Mouse (Mus musculus) limb, embryonic 14.5 days (tissue): ENCODE data around the gene C2cd4c. TPM values are rescaled to one million over a fixed set of nuclear protein-coding genes. Genes with fewer than 3 reads are reported as not detected.

Experiments
- ATAC-seq: fragments of 200-750 bp; cut with Nextera tagmentation; 2 replicates; pipeline ENCODE4 v1.8.0; 2017; ENCODE audit warnings: low read depth, moderate number of reproducible peaks, moderate TSS enrichment; ENCODE audit not compliant: low FRiP score
- DNase-seq: peaks from one replicate; pipeline ENCODE4 v3.0.0-alpha.2; 2015; ENCODE audit warnings: low spot score
- H3K27ac ChIP-seq: fragments of 300-500 bp; sonication (generic); replicated peaks from 2 replicates; pipeline ENCODE4 v1.5.1; 2014; ENCODE audit warnings: low read depth, mild to moderate bottlenecking, low read length, moderate library complexity, mixed read lengths
- H3K27me3 ChIP-seq: fragments of 300-500 bp; sonication (generic); 2 replicates; pipeline ENCODE4 v1.6.1; 2014; ENCODE audit warnings: low read length, mixed read lengths; ENCODE audit not compliant: control insufficient read depth, insufficient read depth
- H3K36me3 ChIP-seq: fragments of 300-500 bp; sonication (generic); 2 replicates; pipeline ENCODE4 v1.6.1; 2014; ENCODE audit warnings: mild to moderate bottlenecking, low read length, moderate library complexity, mixed read lengths; ENCODE audit not compliant: control insufficient read depth, insufficient read depth
- H3K4me1 ChIP-seq: fragments of 300-500 bp; sonication (generic); 2 replicates; pipeline ENCODE4 v1.6.1; 2014; ENCODE audit warnings: antibody characterized with exemption, low read length, mixed read lengths; ENCODE audit not compliant: control insufficient read depth, insufficient read depth
- H3K4me2 ChIP-seq: fragments of 300-500 bp; sonication (generic); replicated peaks from 2 replicates; pipeline ENCODE4 v1.6.1; 2014; ENCODE audit warnings: low read depth, mild to moderate bottlenecking, low read length, moderate library complexity; ENCODE audit not compliant: severe bottlenecking
- H3K4me3 ChIP-seq: fragments of 300-500 bp; sonication (generic); replicated peaks from 2 replicates; pipeline ENCODE4 v1.5.1; 2014; ENCODE audit warnings: low read length
- H3K9ac ChIP-seq: fragments of 300-500 bp; sonication (generic); 2 replicates; pipeline ENCODE4 v1.6.1; 2014; ENCODE audit warnings: mild to moderate bottlenecking, low read depth, low read length, moderate library complexity; ENCODE audit not compliant: severe bottlenecking
- H3K9me3 ChIP-seq: fragments of 300-500 bp; sonication (generic); 2 replicates; pipeline ENCODE4 v1.6.1; 2016; ENCODE audit warnings: low read length; ENCODE audit not compliant: control insufficient read depth
- POLR2A ChIP-seq: fragments of 200-500 bp; IDR thresholded peaks from 2 replicates; pipeline ENCODE4 v1.8.0; 2012; ENCODE audit warnings: inconsistent platforms, mild to moderate bottlenecking, moderate library complexity, borderline replicate concordance; ENCODE audit not compliant: insufficient read depth, insufficient read length; ENCODE audit errors: extremely low read depth
- WGBS: fragments of 180-500 bp; shearing (Covaris S2); extraction: QIAGEN DNeasy Blood & Tissue Kit; methylation state at CpG from one replicate; pipeline ENCODE4 v1.1.7; 2014; 5-methylcytosine and 5-hydroxymethylcytosine counted together
- polyA plus RNA-seq, 2 experiments: library from polyadenylated mRNA; depleted of rRNA in 1 of 2; stranded (reverse) in 1 of 2; unstranded in 1 of 2; fragments of >200 nt; fragmentation: Nextera tagmentation in 1 of 2; extraction: Ambion mirVana in 1 of 2; gene quantifications; 2 replicates each; pipeline versions ENCODE4 v1.2.1 to v1.2.3; 2012 to 2014

The C2cd4c gene
- polyA plus RNA-seq, 2 experiments: 1.0 TPM; not detected in 1

DNA sequence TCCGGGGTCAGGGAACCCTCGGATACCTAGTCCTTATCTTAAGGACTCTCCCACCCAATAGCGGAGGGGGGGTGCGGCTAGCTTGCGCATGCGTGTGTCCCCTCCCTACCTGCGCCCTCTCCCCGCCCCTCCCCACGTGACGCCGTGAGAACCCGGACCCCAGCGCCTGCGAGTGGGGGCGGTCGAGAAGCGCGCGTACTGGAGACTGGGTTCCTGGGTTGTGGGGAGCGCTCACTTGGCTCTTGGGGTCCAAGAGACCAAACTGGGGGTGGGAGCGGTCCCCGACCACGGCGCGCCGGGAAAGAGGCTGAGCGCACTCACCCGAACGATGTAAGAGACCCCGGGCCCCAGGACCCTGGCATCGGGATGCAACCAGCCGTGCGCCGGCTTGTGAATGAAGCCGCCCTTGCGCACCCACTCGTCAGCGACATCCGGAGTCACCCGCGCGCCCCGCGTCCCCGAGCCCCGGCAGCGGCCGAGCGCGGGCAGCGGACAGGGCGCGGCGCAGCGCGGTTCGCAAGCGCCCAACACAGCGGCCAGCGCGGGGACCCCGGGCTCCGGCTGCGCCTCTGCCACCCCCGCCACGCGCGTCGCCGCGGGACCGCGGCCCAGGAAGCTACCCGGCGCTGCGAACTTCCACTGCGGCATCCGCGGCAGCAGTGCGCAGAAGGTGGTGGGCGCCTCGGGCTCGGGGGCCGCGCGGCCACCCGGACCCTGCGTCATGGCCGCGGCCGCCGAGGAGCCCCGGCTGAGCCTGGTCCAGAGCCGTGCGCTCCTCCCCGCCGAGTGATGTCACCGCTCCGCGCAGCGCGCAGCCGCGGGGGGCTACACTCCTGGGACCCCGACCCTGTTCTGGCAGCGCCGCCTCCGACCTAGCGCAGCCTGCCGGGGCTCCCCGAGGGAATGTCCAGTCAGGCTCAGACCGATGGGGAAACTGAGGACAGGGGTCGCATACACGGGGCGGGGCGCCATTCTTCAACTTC is 23.6 kb upstream of the C2cd4c start, which contains the start of gene Shc2:
Gene Shc2, minus strand, starts transcription at position 791 of the 983 bp plus-strand sequence.
- 0 out of 2 replicates have a peak, but pooled peaks have one; percentile 23 for TF ChIP-seq POLR2A
- peak within 1 kb of the TSS; percentile 94 for H3K4me2 ChIP-seq
- peak within 1 kb of the TSS; percentile 58; the same call in 1 of the 2 replicates for H3K27ac ChIP-seq
- H3K9me3 ChIP-seq: no peaks in the 10 kb centered on the region
- peaks cover 9% of the 10 kb centered on the region for H3K4me1 ChIP-seq
- H3K27me3 ChIP-seq: peaks cover 17% of the 10 kb centered on the region; the same call in 1 of the 2 replicates
- peak within 1 kb of the TSS; percentile 74 for H3K4me3 ChIP-seq
- no peaks in the 10 kb centered on the region for H3K36me3 ChIP-seq
- WGBS: 2% methylated on average over 39 of the region's 116 CpGs
- peak within 1 kb of the TSS; percentile 86 for H3K9ac ChIP-seq
- DNase-seq (peak; percentile 55), ATAC-seq (peak; percentile 82)

DNA sequence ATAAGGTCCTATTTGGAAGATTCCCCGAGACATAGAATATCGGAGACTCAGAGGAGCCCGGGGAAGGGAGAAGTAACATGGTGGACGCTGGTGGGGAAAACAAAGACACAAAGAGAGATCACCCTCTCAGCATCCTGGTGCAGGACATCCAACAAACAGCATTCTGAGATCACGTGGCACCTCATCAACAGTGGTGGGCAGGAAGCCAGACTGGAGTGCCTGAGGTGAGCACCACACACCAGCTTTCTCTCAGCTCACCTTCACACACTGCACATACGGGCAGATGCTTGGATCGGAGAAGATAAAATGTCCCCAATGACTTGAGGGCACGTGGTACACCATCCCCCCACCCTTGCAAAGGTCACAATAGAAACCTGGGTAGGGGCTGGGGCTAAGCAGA is 22.5 kb upstream of the C2cd4c start:
- Histone ChIP-seq H3K4me2 (peak overlapping the region; percentile 94; the same call in 1 of the 2 replicates), H3K9me3 (no peaks in the 10 kb centered on the region), H3K4me3 (no peak overlapping the region), H3K27me3 (peaks cover 17% of the 10 kb centered on the region; the same call in 1 of the 2 replicates), H3K9ac (0 out of 2 replicates have a peak overlapping the region, but pooled peaks have one; percentile 86), H3K4me1 (peaks cover 9% of the 10 kb centered on the region), H3K27ac (no peak overlapping the region), H3K36me3 (no peaks in the 10 kb centered on the region)
- WGBS: 86% methylated on average over 8 of the region's 8 CpGs
- TF ChIP-seq POLR2A: no peak
- ATAC-seq: no peak
- DNase-seq: no peak

DNA sequence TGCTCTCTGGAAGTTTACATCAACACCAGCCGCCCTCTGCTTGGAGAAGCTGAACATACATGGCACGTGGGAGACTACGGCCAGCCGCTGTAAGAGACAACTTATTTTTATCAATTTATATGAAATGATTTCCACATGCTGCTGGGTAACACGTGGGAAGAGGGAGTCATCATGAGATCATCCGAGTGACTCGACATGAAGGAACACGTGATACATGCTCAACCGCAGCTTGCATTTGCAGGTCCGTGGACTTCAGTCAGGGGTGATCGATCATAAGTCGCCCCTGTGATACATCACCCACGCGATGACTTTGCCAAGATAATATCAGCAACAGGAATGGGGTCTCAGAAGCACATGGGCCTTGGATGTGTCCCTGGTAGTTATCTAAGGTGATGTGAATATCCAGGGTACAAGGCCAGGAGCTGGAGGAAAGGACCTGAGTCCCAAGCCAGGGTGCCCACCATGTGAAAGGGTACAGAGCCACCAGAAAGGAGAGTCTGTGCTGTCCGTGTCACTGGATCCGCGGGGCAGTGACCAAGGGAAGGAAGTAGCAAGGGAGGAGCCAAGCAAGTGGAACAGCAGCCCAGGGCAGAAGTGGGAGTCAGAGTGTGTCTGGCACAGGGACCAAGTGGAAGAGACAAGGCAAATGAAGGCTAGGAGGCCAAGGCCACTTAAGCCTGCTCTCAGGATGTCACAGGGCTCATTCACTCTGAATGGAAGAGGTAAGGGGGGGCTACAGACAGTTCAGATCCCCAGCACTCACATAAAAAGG is 19.4 kb upstream of the C2cd4c start:
- Histone ChIP-seq H3K4me1 (peaks cover 3% of the 10 kb centered on the region; the same call in 1 of the 2 replicates), H3K27me3 (no peaks in the 10 kb centered on the region), H3K27ac (no peak overlapping the region), H3K36me3 (no peaks in the 10 kb centered on the region), H3K4me2 (no peak overlapping the region), H3K9me3 (no peaks in the 10 kb centered on the region), H3K9ac (no peak overlapping the region), H3K4me3 (no peak overlapping the region)
- TF ChIP-seq POLR2A: no peak
- 90% methylated on average over 17 of the region's 17 CpGs for WGBS
- ATAC-seq (no peak), DNase-seq (no peak)

DNA sequence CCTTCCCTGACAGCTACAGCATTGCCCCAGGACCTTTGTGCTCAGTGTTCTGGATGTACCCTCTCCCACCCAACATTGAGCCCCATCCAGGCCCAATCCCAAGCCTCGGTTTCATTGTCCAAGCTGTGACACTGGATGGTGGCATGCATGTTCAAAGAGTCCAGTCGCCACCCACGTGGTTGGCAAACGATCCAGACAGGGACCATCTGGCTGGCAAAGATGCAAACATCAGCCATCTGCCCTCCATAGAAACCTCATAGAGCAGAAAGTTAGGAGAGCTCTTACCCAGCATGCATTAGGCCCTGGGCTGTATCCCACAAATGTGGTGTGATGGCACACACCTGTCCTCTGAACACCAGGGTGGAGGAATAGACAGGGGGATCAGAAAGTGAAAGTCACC is 17.6 kb upstream of the C2cd4c start:
- no peaks in the 10 kb centered on the region for H3K36me3 ChIP-seq
- TF ChIP-seq POLR2A: no peak

DNA sequence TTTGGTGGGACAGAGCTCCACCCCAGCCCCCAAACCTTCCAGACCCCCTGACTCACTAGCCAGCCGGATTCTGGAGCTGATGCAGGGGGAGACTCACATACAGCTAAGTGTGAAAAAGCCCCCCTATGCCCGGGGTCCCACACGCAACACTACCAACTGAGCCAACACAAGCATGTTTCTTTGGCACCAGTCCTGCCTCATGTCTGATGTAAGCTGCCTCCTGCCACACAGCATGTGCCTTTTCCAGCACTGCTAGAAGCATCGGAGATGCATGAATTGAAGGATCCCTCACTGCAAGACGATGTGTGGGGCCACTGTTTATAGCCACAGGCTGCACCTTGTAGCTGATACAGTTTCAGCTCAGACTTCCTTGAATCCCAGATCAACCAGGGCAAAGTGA is 14.6 kb upstream of the C2cd4c start:
- TF ChIP-seq POLR2A: no peak
- no peak overlapping the region for H3K27ac ChIP-seq
- H3K4me1 ChIP-seq: no peaks in the 10 kb centered on the region
- no peaks in the 10 kb centered on the region for H3K36me3 ChIP-seq
- H3K9me3 ChIP-seq: no peaks in the 10 kb centered on the region
- no peaks in the 10 kb centered on the region for H3K27me3 ChIP-seq
- no peak overlapping the region for H3K4me3 ChIP-seq
- 72% methylated on average over 5 of the region's 5 CpGs for WGBS
- no peak overlapping the region for H3K9ac ChIP-seq
- ATAC-seq: no peak
- no peak overlapping the region for H3K4me2 ChIP-seq
- DNase-seq: no peak

More for the DNA sequence above, 17.6 kb upstream of the C2cd4c start:
- no peak overlapping the region for H3K4me2 ChIP-seq
- H3K4me1 ChIP-seq: no peaks in the 10 kb centered on the region
- no peaks in the 10 kb centered on the region for H3K9me3 ChIP-seq
- no peak overlapping the region; the same call in 1 of the 2 replicates for H3K9ac ChIP-seq
- H3K27ac ChIP-seq: no peak overlapping the region
- no peak overlapping the region for H3K4me3 ChIP-seq
- no peak for DNase-seq
- no peaks in the 10 kb centered on the region for H3K27me3 ChIP-seq
- ATAC-seq: no peak
- 82% methylated on average over 4 of the region's 4 CpGs for WGBS
